Mouse (Mus musculus) heart, embryonic 12.5 days (tissue): ENCODE measurements at regions not wholly inside any gene's neighbourhood (a gene's known extent, or its start where the extent isn't known, plus 50 kb on each side); places are given as distances from the start of the nearest gene placed in this dataset.

Experiments
- ATAC-seq: fragments of 200-750 bp; cut with Nextera tagmentation; 2 replicates; pipeline ENCODE4 v1.8.0; 2017; ENCODE audit warnings: moderate TSS enrichment, moderate library complexity; ENCODE audit not compliant: insufficient number of reproducible peaks, low FRiP score
- H3K27ac ChIP-seq: fragments of 300-500 bp; sonication (generic); 2 replicates; pipeline ENCODE4 v1.5.1; 2016; ENCODE audit warnings: mild to moderate bottlenecking, moderate library complexity; ENCODE audit not compliant: poor library complexity, severe bottlenecking
- H3K27me3 ChIP-seq: fragments of 300-500 bp; sonication (generic); replicated peaks from 2 replicates; pipeline ENCODE4 v1.6.1; 2016; ENCODE audit warnings: mild to moderate bottlenecking, moderate library complexity
- H3K36me3 ChIP-seq: fragments of 300-500 bp; sonication (generic); 2 replicates; pipeline ENCODE4 v1.6.1; 2016; ENCODE audit warnings: mild to moderate bottlenecking, moderate library complexity
- H3K4me1 ChIP-seq: fragments of 300-500 bp; sonication (generic); replicated peaks from 2 replicates; pipeline ENCODE4 v1.6.1; 2016; ENCODE audit warnings: mild to moderate bottlenecking
- H3K4me2 ChIP-seq: fragments of 300-500 bp; sonication (generic); 2 replicates; pipeline ENCODE4 v1.6.1; 2016; ENCODE audit warnings: mild to moderate bottlenecking, moderate library complexity
- H3K4me3 ChIP-seq: fragments of 300-500 bp; sonication (generic); 2 replicates; pipeline ENCODE4 v1.5.1; 2016; ENCODE audit warnings: mild to moderate bottlenecking
- H3K9ac ChIP-seq: fragments of 300-500 bp; sonication (generic); 2 replicates; pipeline ENCODE4 v1.6.1; 2016; ENCODE audit warnings: mild to moderate bottlenecking, moderate library complexity
- H3K9me3 ChIP-seq: fragments of 300-500 bp; sonication (generic); replicated peaks from 2 replicates; pipeline ENCODE4 v1.6.1; 2016; ENCODE audit warnings: mild to moderate bottlenecking, moderate library complexity
- WGBS: fragments of 180-500 bp; shearing (Covaris S2); methylation state at CpG from one replicate; pipeline ENCODE4 v1.1.7; 2016; 5-methylcytosine and 5-hydroxymethylcytosine counted together

DNA sequence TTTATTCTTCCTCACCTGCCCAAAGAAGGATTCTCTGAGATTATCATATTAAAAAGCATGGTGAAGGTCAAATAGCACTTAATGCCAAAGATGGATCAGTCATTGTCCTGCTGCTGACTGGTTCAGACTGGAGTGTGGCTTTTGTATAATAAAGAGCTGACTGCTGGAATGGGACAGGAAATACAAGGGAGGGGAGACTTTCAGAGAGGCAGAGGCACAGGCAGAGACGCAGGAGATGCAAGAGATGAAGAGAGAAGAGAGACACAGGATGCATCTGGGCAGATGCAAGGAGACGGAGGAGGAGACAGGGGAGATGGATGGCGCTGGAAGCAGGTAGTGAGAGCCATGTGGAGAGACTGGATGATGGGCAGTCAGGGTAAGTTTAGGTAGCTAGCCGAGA is 65.4 kb upstream of the Glrp1 start:
- H3K9ac ChIP-seq, result no peak overlapping the region
- H3K36me3 ChIP-seq, result no peaks in the 10 kb centered on the region
- H3K4me1 ChIP-seq, result peaks cover 11% of the 10 kb centered on the region
- no peaks in the 10 kb centered on the region for H3K27me3 ChIP-seq
- H3K9me3 ChIP-seq, result peaks cover 10% of the 10 kb centered on the region
- no peak overlapping the region for H3K4me3 ChIP-seq
- no peak for ATAC-seq
- 60% methylated on average over 4 of the region's 4 CpGs for WGBS
- H3K4me2 ChIP-seq, result peak overlapping the region; percentile 51
- H3K27ac ChIP-seq, result no peak overlapping the region

DNA sequence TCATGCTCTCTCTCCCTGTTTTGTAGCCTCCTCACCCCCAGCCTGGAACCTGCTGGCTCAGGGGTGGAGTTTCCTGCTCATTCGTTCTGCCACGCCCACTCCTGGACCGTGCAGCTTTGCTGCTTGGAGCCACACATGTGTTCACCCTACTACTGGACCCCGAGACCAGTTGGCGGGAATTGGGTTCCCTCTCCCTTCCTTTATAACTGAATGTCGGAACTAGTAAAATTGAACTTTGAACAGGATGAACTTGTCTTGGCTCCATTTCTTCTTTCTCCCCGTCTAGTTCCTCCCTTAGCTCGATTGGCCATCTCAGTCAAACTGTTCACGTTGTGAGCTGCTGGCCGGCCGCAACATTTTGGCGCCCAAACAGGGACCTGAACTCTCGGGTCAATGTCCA is 62.3 kb upstream of the Glrp1 start:
- no peak for ATAC-seq
- no peaks in the 10 kb centered on the region for H3K36me3 ChIP-seq

DNA sequence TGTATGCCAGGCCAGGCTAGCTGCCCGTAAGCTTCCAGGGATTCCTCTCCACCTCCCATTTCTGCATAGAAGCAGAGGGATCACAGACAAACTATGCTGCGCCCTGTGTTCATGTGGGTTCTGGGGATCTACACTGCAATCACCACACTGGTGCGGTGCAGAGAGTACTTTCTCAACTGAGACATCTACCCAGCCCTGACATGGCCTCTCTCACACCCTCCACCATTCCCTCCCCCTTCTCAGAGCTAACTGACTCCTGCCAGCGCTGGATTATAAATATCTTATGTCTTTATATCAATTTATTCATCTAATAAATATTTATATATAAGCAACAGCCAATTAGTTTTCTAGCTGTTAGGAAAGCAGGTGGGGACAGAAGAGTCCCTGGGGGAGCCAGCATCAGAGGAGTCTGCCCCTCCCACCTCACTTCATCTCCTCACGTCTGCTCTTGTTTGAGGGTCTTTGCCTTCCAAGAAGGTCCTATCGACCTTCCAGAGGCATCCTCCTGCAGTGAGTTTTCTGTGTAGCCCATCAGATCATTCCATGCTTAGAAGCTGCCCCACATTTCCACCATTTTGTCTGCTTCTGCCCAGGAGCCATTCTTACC is 58.7 kb upstream of the Glrp1 start:
- H3K4me1 ChIP-seq, result no peaks in the 10 kb centered on the region
- H3K4me3 ChIP-seq, result no peak overlapping the region
- H3K27ac ChIP-seq, result no peak overlapping the region
- no peak for ATAC-seq
- H3K36me3 ChIP-seq, result no peaks in the 10 kb centered on the region
- 85% methylated on average over 6 of the region's 6 CpGs for WGBS
- H3K9ac ChIP-seq, result no peak overlapping the region
- peaks cover 7% of the 10 kb centered on the region for H3K9me3 ChIP-seq
- H3K27me3 ChIP-seq, result no peaks in the 10 kb centered on the region
- H3K4me2 ChIP-seq, result no peak overlapping the region

More for the DNA sequence above, 62.3 kb upstream of the Glrp1 start:
- Histone ChIP-seq H3K4me3 (no peak overlapping the region), H3K4me2 (no peak overlapping the region), H3K4me1 (peaks cover 11% of the 10 kb centered on the region), H3K9ac (no peak overlapping the region), H3K27ac (no peak overlapping the region), H3K27me3 (no peaks in the 10 kb centered on the region), H3K9me3 (peaks cover 10% of the 10 kb centered on the region)
- WGBS, result 91% methylated on average over 13 of the region's 13 CpGs

DNA sequence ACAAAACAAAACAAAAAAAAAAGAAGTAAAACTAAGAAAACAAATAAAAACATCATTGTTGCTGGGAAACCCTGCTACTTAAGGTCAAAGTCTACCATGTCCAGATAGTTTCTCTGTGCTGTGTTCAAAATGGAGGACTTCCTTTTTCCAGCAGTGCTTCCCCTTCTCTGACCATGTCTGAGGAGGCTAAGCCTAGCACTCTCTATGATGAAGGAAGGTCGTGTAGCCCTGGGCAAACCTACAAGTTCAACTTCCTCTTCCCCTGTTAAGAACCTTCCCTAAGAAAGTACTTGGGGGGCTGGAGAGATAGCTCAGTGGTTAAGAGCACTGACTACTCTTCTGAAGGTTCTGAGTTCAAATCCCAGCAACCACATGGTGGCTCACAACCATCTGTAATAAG is 57.3 kb upstream of the Glrp1 start:
- 72% methylated on average over 1 of the region's 1 CpGs for WGBS

DNA sequence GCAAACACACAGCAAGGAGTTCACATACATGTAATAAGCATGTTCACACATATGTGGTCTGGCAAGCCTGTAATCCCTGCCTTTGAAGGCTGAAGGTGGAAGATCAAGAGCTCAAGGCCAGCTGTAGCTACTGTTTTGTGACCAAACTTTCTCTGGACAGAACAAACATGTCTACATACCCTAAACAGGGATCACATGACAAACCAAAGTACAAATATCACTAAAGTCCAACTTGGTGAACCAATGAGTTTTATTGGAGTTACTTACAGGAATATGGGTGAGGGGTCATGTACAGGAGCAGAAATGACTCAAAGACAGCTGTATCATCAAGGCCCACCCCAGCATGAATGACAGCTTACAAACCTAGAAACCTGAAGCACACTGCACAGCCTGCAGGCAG is 56.6 kb upstream of the Glrp1 start:
- no peaks in the 10 kb centered on the region for H3K27me3 ChIP-seq
- H3K27ac ChIP-seq, result no peak overlapping the region
- H3K4me3 ChIP-seq, result no peak overlapping the region
- no peaks in the 10 kb centered on the region for H3K36me3 ChIP-seq
- no peaks in the 10 kb centered on the region for H3K9me3 ChIP-seq
- no peak for ATAC-seq
- no peak overlapping the region for H3K4me2 ChIP-seq
- H3K9ac ChIP-seq, result no peak overlapping the region
- H3K4me1 ChIP-seq, result no peaks in the 10 kb centered on the region

More for the DNA sequence above, 57.3 kb upstream of the Glrp1 start:
- no peak overlapping the region for H3K9ac ChIP-seq
- no peaks in the 10 kb centered on the region for H3K27me3 ChIP-seq
- H3K4me3 ChIP-seq, result no peak overlapping the region
- peaks cover 5% of the 10 kb centered on the region for H3K9me3 ChIP-seq
- no peaks in the 10 kb centered on the region for H3K36me3 ChIP-seq
- no peak for ATAC-seq
- H3K4me1 ChIP-seq, result no peaks in the 10 kb centered on the region
- H3K4me2 ChIP-seq, result no peak overlapping the region
- no peak overlapping the region for H3K27ac ChIP-seq

DNA sequence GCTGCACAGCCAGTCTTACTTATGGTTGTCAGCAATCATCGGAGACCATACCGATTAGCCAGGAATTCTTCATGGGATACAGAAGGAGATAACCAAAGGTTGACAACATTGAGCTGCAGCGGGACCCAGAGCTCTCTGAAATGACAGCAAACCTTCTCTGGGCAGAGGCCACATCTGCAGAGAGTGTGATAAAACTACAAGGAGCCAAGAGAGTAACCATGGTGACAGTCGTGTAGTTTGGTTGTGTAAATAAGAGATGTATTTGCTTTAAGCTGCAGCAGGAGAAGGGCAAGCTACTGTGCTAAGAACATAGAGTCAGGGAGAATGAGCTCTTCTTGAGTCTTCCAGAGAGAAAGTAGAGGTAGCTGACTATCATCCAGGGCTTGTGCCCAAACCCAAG is 55.0 kb upstream of the Glrp1 start:
- peaks cover 9% of the 10 kb centered on the region for H3K4me1 ChIP-seq
- no peak for ATAC-seq
- H3K4me3 ChIP-seq, result no peak overlapping the region
- 46% methylated on average over 4 of the region's 4 CpGs for WGBS
- H3K27ac ChIP-seq, result no peak overlapping the region
- no peaks in the 10 kb centered on the region for H3K9me3 ChIP-seq
- H3K27me3 ChIP-seq, result no peaks in the 10 kb centered on the region
- H3K9ac ChIP-seq, result no peak overlapping the region
- H3K36me3 ChIP-seq, result no peaks in the 10 kb centered on the region
- no peak overlapping the region for H3K4me2 ChIP-seq

DNA sequence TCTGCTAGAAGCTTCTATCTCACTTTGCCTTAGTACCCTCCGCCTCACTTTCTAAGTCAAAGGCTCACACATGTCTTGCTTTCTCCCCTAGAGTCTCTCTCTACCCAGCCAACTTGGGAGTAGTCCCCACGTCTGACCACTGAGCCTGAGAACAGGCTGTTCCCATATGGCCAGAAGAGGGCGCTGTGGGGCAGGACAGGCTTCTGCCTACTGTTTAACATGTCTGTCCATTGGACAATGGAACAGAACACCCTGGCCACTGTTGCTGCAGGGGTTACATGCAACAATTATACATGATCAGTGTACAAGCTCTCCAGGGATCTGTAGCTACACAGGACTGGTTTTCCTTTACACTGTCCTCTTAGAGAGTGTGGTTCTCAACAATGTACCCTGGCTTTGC is 52.5 kb upstream of the Glrp1 start:
- no peak overlapping the region for H3K27ac ChIP-seq
- H3K4me2 ChIP-seq, result no peak overlapping the region
- H3K4me3 ChIP-seq, result no peak overlapping the region
- WGBS, result 22% methylated on average over 3 of the region's 3 CpGs
- H3K36me3 ChIP-seq, result no peaks in the 10 kb centered on the region
- peaks cover 16% of the 10 kb centered on the region for H3K4me1 ChIP-seq
- ATAC-seq, result peak; percentile 48
- H3K9ac ChIP-seq, result no peak overlapping the region
- no peaks in the 10 kb centered on the region for H3K27me3 ChIP-seq
- H3K9me3 ChIP-seq, result no peaks in the 10 kb centered on the region

DNA sequence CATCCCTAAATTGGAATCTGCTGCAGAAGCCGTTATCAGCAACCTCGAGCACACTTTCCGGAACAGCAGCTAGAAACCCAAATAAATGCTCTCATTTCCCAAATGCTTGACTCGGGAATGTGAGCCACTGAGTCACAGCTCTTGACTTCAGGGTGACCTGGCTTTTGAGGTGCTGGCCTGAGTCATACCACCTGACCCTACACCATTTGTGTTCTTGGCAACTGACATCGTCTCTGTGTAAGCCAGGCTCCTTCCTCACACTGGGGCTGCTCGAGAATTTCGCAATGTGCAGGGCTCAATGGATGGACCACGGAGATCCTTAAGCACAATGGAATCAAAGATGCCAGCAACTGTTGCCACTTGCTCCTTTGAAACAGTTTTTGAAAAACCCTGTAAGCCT is 50.9 kb upstream of the Glrp1 start:
- 31% methylated on average over 8 of the region's 8 CpGs for WGBS
- Histone ChIP-seq H3K4me2 (no peak overlapping the region), H3K4me1 (peaks cover 16% of the 10 kb centered on the region), H3K27ac (no peak overlapping the region), H3K9ac (no peak overlapping the region), H3K36me3 (no peaks in the 10 kb centered on the region), H3K27me3 (no peaks in the 10 kb centered on the region), H3K4me3 (no peak overlapping the region), H3K9me3 (no peaks in the 10 kb centered on the region)
- ATAC-seq, result no peak
